Mouse (Mus musculus) lung, postnatal 0 days (tissue): ENCODE measurements at regions not wholly inside any gene's neighbourhood (a gene's known extent, or its start where the extent isn't known, plus 50 kb on each side); places are given as distances from the start of the nearest gene placed in this dataset.

Experiments
- CTCF ChIP-seq: IDR thresholded peaks from 2 replicates; pipeline ENCODE4 v1.5.1; 2016; ENCODE audit warnings: antibody characterized with exemption, mild to moderate bottlenecking
- EP300 ChIP-seq: IDR thresholded peaks from 2 replicates; pipeline ENCODE4 v1.6.1; 2016; ENCODE audit warnings: antibody characterized with exemption, mild to moderate bottlenecking, control low read depth

- TF ChIP-seq CTCF (no peak), EP300 (no peak)
Observed at GRCm38 (mm10) chr2:71623134-71623533, 76.6 kb upstream of the Dlx2 start.
